Mouse (Mus musculus) thymus, adult 18-20 months (tissue): ENCODE data around the gene Gpr25.

ENCODE experiments used
- DNase-seq, 2 experiments: peaks; one replicate each; pipeline ENCODE4 v3.0.0; 2022; ENCODE audit warnings: mixed read lengths in 2 of 2

Gene Gpr25

GRCm38 (mm10) chr1:136232986-136233790 lies 27.5 kb downstream of the Gpr25 start:
- no peak for DNase-seq

GRCm38 (mm10) chr1:136232285-136232926 lies 28.3 kb downstream of the Gpr25 start:
- DNase-seq, result no peak

GRCm38 (mm10) chr1:136231596-136231995 lies 29.1 kb downstream of the Gpr25 start:
- no peak for DNase-seq

GRCm38 (mm10) chr1:136230201-136230600 lies 30.5 kb downstream of the Gpr25 start:
- no peak for DNase-seq

- DNase-seq, result no peak
Measured at GRCm38 (mm10) chr1:136229040-136229373, 31.7 kb downstream of the Gpr25 start.

- DNase-seq, result no peak
Measured at GRCm38 (mm10) chr1:136228328-136229039, 32.2 kb downstream of the Gpr25 start.

GRCm38 (mm10) chr1:136227870-136228269 lies 32.8 kb downstream of the Gpr25 start:
- no peak for DNase-seq

GRCm38 (mm10) chr1:136226626-136227025 lies 34.0 kb downstream of the Gpr25 start:
- DNase-seq, result no peak

- no peak for DNase-seq
Measured at GRCm38 (mm10) chr1:136225846-136226245, 34.8 kb downstream of the Gpr25 start.

- no peak for DNase-seq
Measured at GRCm38 (mm10) chr1:136223758-136224342, 36.8 kb downstream of the Gpr25 start.

- no peak for DNase-seq
Measured at GRCm38 (mm10) chr1:136222386-136222785, 38.3 kb downstream of the Gpr25 start.

GRCm38 (mm10) chr1:136220037-136220871 lies 40.4 kb downstream of the Gpr25 start:
- no peak for DNase-seq

- DNase-seq, result no peak
Measured at GRCm38 (mm10) chr1:136214304-136214703, 46.4 kb downstream of the Gpr25 start.

- DNase-seq, result no peak
Measured at GRCm38 (mm10) chr1:136212803-136213202, 47.9 kb downstream of the Gpr25 start, which contains the start of gene Mroh3. Gene Mroh3, minus strand, starts transcription at chr1:136212828.
